Mouse (Mus musculus) heart, embryonic 13.5 days (tissue): Measurements from ENCODE around the gene Zic2. TPM values are rescaled to one million over a fixed set of nuclear protein-coding genes. Genes with fewer than 3 reads are reported as not detected.

ENCODE experiments used
- ATAC-seq: fragments of 200-750 bp; cut with Nextera tagmentation; 2 replicates; pipeline ENCODE4 v1.8.0; 2017; ENCODE audit warnings: moderate TSS enrichment; ENCODE audit not compliant: insufficient number of reproducible peaks, low FRiP score, low TSS enrichment; ENCODE audit errors: extremely low read depth
- H3K27ac ChIP-seq: fragments of 300-500 bp; sonication (generic); replicated peaks from 2 replicates; pipeline ENCODE4 v1.5.1; 2015; ENCODE audit warnings: moderate library complexity, mild to moderate bottlenecking, inconsistent platforms
- H3K27me3 ChIP-seq: fragments of 300-500 bp; sonication (generic); replicated peaks from 2 replicates; pipeline ENCODE4 v1.6.1; 2015; ENCODE audit warnings: mild to moderate bottlenecking, inconsistent platforms
- H3K36me3 ChIP-seq: fragments of 300-500 bp; sonication (generic); 2 replicates; pipeline ENCODE4 v1.6.1; 2015; ENCODE audit warnings: mild to moderate bottlenecking, inconsistent platforms
- H3K4me1 ChIP-seq: fragments of 300-500 bp; sonication (generic); 2 replicates; pipeline ENCODE4 v1.6.1; 2015; ENCODE audit warnings: inconsistent platforms
- H3K4me2 ChIP-seq: fragments of 300-500 bp; sonication (generic); 2 replicates; pipeline ENCODE4 v1.6.1; 2015; ENCODE audit warnings: inconsistent platforms, mild to moderate bottlenecking, moderate library complexity
- H3K4me3 ChIP-seq: fragments of 300-500 bp; sonication (generic); 2 replicates; pipeline ENCODE4 v1.5.1; 2015; ENCODE audit warnings: moderate library complexity, mild to moderate bottlenecking, inconsistent platforms
- H3K9ac ChIP-seq: fragments of 300-500 bp; sonication (generic); 2 replicates; pipeline ENCODE4 v1.6.1; 2015; ENCODE audit warnings: inconsistent platforms, mild to moderate bottlenecking, moderate library complexity
- H3K9me3 ChIP-seq: fragments of 300-500 bp; sonication (generic); 2 replicates; pipeline ENCODE4 v1.6.1; 2016; ENCODE audit warnings: inconsistent platforms
- WGBS: fragments of 180-500 bp; shearing (Covaris S2); methylation state at CpG from one replicate; pipeline ENCODE4 v1.1.7; 2015; ENCODE audit warnings: mixed read lengths; 5-methylcytosine and 5-hydroxymethylcytosine counted together
- polyA plus RNA-seq: library from polyadenylated mRNA; unstranded; fragments of >200 nt; fragmentation: Nextera tagmentation; extraction: Ambion mirVana; gene quantifications from 2 replicates; pipeline ENCODE4 v1.2.1, GENCODE M21; 2015

The Zic2 gene
- polyA plus RNA-seq, 1 experiment from 2014 or later, result not detected

DNA sequence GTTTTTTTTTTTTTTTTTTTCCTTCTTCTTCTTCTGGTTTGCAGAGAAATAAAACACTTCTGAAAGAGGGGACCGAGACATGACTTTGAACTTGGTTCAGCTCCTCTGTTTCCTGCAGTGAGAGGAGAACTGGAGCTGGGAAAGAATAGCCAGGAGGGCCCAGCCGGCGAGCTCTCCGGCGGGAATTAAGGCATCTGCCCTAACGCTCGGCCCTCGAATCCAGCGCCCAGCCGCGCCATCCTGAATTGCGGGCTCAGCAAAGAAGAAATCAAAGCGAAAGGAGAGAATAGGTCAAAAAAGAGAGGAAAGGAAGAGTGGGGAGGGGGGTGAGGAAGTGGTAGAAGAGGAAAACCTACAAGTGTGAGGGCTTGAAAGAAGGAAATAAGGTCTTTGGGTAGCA, 3.1 kb upstream of the Zic2 start:
- H3K4me3 ChIP-seq, result no peak overlapping the region
- no peaks in the 10 kb centered on the region for H3K36me3 ChIP-seq
- peaks cover 31% of the 10 kb centered on the region for H3K4me1 ChIP-seq
- ATAC-seq, result no peak
- no peak overlapping the region for H3K4me2 ChIP-seq
- WGBS, result under 1% methylated on average over 13 of the region's 13 CpGs
- H3K9me3 ChIP-seq, result no peaks in the 10 kb centered on the region
- H3K9ac ChIP-seq, result no peak overlapping the region
- H3K27ac ChIP-seq, result no peak overlapping the region
- peaks cover 100% of the 10 kb centered on the region for H3K27me3 ChIP-seq

DNA sequence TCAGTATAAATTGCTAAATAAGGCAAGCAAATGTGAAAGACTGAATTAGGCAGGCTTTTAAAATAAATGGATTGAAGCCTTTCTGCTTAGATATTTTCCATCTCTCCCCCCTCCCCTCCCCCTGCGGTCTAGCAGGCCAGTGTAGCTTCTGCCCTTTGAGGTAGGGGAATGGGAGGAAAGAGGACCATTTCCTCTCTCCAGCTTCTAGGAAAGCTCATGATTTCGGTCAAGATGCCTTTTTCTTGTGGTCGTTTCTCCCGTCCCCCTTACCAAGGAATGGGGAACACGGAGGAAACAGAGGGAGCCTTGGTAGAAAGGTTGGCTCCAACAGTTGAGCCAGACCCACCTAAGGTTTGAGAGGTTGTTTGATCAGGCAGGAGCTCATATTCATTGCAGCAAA, 2.6 kb upstream of the Zic2 start:
- no peaks in the 10 kb centered on the region for H3K36me3 ChIP-seq
- H3K4me2 ChIP-seq, result no peak overlapping the region
- no peak overlapping the region for H3K27ac ChIP-seq
- peaks cover 100% of the 10 kb centered on the region for H3K27me3 ChIP-seq
- no peaks in the 10 kb centered on the region for H3K9me3 ChIP-seq
- H3K9ac ChIP-seq, result no peak overlapping the region
- no peak for ATAC-seq
- peaks cover 31% of the 10 kb centered on the region for H3K4me1 ChIP-seq
- WGBS, result 2% methylated on average over 5 of the region's 5 CpGs
- no peak overlapping the region for H3K4me3 ChIP-seq

DNA sequence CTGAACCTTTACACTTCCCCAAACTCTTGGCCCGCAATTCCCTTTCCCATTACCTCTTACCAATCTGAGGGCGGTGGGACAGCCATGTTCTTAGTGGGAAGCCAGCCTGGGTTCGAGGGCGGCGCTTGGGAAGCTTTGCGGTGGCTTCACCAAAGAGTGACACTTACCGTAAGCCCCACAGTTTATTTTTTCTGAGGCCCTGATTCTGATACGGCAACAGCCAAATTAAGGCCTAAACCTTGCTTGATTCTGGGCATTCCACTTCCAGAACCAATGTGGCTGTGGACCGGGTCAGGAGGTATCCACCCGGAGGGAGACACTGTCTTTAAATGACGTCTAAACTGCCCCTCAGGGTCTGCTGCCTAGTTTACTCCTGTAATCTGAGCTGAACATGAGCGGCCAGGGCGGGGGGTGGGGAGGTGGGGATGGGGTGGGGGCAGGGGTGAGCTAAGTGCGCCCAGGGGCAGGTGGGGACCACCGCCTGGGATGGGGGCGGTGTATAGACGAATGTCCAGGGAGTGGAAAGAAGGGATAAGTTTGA, 2.0 kb upstream of the Zic2 start:
- no peak overlapping the region for H3K4me2 ChIP-seq
- no peak overlapping the region for H3K9ac ChIP-seq

DNA sequence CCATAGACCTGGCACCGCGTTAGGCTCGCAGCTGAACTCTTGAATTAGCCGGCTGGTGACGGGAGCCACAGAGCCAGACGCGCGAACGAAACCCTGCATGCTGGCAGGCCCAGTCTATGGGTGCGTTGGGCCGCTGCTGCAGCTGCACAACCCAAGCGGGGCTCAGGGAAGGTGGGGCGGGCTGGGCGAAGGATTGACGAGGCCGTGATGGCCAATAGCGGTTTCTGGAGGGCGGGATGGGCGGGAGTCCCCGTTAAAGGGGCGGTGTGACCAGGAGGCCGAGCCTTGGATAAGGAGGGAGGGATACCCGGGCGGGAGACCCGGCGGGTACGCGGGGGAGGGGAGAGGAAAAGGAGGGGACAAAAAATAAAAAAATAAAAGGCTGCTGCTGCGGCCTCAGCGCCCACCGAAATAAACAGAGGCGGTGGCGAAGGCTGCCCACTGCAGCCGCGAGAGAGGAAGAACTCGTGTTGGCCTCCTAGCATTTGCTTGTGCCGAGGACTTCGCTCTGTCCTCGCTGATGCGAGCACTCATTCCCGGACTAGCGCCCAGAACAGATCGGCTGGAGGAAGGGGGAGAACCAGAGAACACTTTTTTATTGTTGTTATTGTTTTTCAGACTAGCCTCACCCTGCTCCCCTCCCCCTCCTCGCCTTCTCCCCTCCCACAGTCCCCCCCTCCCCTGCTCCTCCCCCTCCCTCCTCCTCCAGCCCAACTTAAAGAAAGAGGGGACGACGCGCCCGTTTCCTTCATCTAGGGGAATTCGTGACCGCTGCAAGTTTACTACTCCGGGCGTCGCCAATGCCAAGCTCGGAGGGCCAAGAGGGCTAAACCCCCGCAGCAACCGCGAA, 969 bp upstream of the Zic2 start:
- Histone ChIP-seq H3K27ac (no peak overlapping the region), H3K36me3 (no peaks in the 10 kb centered on the region), H3K4me1 (peaks cover 35% of the 10 kb centered on the region), H3K4me2 (peak overlapping the region; percentile 79), H3K9ac (no peak overlapping the region), H3K9me3 (no peaks in the 10 kb centered on the region), H3K4me3 (peak overlapping the region; percentile 56), H3K27me3 (peaks cover 98% of the 10 kb centered on the region)
- 1% methylated on average over 54 of the region's 57 CpGs for WGBS
- no peak for ATAC-seq

More for the DNA sequence above, 2.0 kb upstream of the Zic2 start:
- WGBS, result 2% methylated on average over 17 of the region's 17 CpGs
- peak overlapping the region; percentile 56; the same call in 1 of the 2 replicates for H3K4me3 ChIP-seq
- peaks cover 100% of the 10 kb centered on the region for H3K27me3 ChIP-seq
- no peak for ATAC-seq
- H3K36me3 ChIP-seq, result no peaks in the 10 kb centered on the region
- H3K4me1 ChIP-seq, result peaks cover 31% of the 10 kb centered on the region
- H3K9me3 ChIP-seq, result no peaks in the 10 kb centered on the region
- H3K27ac ChIP-seq, result no peak overlapping the region

DNA sequence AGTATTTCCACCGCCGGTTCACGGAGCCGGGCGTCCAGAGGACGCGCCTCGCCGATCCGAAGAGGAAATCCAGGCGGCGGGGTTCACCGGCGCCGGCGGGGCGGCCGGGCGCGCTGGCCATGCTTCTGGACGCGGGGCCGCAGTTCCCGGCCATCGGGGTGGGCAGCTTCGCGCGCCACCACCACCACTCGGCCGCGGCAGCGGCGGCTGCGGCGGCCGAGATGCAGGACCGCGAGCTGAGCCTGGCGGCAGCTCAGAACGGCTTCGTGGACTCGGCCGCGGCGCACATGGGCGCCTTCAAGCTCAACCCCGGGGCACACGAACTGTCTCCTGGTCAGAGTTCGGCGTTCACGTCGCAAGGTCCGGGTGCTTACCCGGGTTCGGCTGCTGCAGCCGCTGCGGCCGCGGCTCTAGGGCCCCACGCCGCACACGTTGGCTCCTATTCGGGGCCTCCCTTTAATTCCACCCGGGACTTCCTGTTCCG, 364 bp downstream of the Zic2 start:
- WGBS, result under 1% methylated on average over 63 of the region's 65 CpGs
- no peaks in the 10 kb centered on the region for H3K9me3 ChIP-seq
- ATAC-seq, result no peak
- H3K9ac ChIP-seq, result peak overlapping the region; percentile 17; the same call in 1 of the 2 replicates
- H3K4me3 ChIP-seq, result peak overlapping the region; percentile 56
- peaks cover 35% of the 10 kb centered on the region for H3K4me1 ChIP-seq
- peaks cover 98% of the 10 kb centered on the region for H3K27me3 ChIP-seq
- no peaks in the 10 kb centered on the region for H3K36me3 ChIP-seq
- H3K4me2 ChIP-seq, result peak overlapping the region; percentile 79
- no peak overlapping the region for H3K27ac ChIP-seq

DNA sequence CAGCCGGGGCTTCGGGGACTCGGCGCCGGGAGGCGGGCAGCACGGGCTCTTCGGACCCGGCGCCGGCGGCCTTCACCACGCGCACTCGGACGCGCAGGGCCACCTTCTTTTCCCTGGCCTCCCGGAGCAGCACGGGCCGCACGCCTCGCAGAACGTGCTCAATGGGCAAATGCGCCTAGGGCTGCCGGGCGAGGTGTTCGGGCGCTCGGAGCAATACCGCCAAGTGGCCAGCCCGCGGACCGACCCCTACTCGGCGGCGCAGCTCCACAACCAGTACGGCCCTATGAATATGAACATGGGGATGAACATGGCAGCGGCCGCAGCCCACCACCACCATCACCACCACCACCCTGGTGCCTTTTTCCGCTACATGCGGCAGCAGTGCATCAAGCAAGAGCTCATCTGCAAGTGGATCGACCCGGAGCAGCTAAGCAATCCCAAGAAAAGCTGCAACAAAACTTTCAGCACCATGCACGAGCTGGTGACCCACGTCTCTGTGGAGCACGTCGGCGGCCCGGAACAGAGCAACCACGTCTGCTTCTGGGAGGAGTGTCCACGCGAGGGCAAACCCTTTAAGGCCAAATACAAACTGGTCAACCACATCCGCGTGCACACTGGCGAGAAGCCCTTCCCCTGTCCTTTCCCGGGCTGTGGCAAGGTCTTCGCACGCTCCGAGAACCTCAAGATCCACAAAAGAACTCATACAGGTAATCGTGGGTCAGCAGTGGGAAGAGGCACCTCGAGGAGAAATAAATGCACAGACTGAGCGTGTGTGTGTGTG, 996 bp downstream of the Zic2 start:
- Histone ChIP-seq H3K27ac (no peak overlapping the region), H3K9me3 (no peaks in the 10 kb centered on the region), H3K4me1 (peaks cover 35% of the 10 kb centered on the region), H3K27me3 (peaks cover 98% of the 10 kb centered on the region), H3K9ac (no peak overlapping the region), H3K36me3 (no peaks in the 10 kb centered on the region), H3K4me3 (peak overlapping the region; percentile 56), H3K4me2 (peak overlapping the region; percentile 79)
- no peak for ATAC-seq
- under 1% methylated on average over 62 of the region's 62 CpGs for WGBS

DNA sequence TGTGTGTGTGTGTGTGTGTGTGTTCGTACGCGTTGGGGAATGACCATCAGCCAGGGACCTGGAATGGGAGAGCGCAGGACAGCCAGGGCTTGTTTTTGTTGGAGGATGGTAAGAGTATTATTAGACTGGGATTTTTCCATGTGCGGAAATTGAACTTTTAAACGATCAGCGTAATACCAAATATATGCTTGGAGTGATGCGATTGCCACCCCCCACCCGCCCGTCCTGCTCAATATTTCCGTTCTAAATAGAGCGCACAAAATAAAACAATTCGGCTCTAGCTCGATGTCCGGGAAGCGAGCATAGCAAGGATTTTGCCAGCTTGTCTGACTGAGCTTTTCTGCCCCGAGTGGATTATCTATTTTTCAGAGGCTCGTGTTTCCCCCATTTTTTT, 1.6 kb downstream of the Zic2 start:
- H3K4me1 ChIP-seq, result peaks cover 35% of the 10 kb centered on the region
- peaks cover 98% of the 10 kb centered on the region for H3K27me3 ChIP-seq
- ATAC-seq, result no peak
- H3K36me3 ChIP-seq, result no peaks in the 10 kb centered on the region
- H3K27ac ChIP-seq, result no peak overlapping the region
- H3K4me2 ChIP-seq, result no peak overlapping the region
- H3K9ac ChIP-seq, result no peak overlapping the region
- WGBS, result 1% methylated on average over 18 of the region's 18 CpGs
- no peak overlapping the region for H3K4me3 ChIP-seq
- H3K9me3 ChIP-seq, result no peaks in the 10 kb centered on the region

DNA sequence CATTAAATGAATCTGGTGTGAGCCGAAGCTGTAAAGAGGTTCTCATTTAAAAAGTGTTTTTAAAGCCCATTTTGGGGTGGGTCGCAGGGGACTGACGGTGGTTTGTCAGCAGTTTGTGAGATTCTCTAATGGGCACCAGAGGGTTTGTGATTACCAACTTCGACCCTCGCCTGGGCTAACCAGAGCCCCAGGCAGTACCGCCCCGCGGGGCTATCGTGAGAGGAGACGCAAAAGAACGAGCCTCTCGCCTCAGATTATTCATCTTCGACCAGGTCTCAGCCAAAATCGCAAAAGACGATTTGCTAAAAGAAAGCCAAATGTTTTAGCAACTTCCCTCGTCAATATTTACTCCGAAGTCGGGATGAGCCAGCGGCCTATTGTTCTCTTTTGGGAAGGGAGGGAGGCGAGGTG, 2.0 kb downstream of the Zic2 start:
- WGBS, result 2% methylated on average over 20 of the region's 20 CpGs
- H3K4me2 ChIP-seq, result no peak overlapping the region
- no peak for ATAC-seq
- peaks cover 33% of the 10 kb centered on the region for H3K4me1 ChIP-seq
- H3K9me3 ChIP-seq, result no peaks in the 10 kb centered on the region
- no peak overlapping the region for H3K9ac ChIP-seq
- H3K27me3 ChIP-seq, result peaks cover 98% of the 10 kb centered on the region
- no peaks in the 10 kb centered on the region for H3K36me3 ChIP-seq
- H3K4me3 ChIP-seq, result no peak overlapping the region
- no peak overlapping the region for H3K27ac ChIP-seq

DNA sequence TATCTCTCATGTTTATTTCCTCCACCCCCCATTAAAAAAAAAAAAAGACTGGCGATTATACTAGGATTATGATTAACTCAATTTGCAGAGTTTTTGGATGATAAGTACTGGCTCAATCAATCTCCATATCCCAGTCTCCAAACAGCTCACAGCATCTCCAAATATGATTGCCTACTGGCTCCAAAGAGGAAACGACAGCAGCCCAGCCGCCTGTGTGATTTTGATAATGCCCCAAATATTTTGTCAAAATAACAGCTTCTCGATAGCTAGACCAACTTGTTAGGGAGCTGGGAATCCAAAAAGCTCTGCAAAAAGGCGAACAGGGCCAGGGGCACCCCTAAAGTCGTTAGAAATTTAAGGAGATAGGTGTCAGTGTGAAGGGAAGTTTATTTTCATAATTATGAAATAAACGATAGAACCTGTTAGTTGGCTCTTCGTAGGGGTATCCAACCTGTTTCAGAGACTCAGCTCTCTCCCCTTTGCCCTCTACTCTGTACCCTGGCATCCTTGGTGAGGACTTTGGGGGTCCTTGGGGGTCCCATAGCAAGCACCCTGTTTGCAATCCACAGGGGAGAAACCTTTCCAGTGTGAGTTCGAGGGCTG, 2.8 kb downstream of the Zic2 start:
- Histone ChIP-seq H3K27me3 (peaks cover 98% of the 10 kb centered on the region), H3K36me3 (no peaks in the 10 kb centered on the region), H3K4me2 (no peak overlapping the region), H3K27ac (no peak overlapping the region), H3K4me1 (peaks cover 33% of the 10 kb centered on the region), H3K9ac (no peak overlapping the region), H3K4me3 (no peak overlapping the region), H3K9me3 (no peaks in the 10 kb centered on the region)
- WGBS, result 1% methylated on average over 9 of the region's 9 CpGs
- no peak for ATAC-seq

DNA sequence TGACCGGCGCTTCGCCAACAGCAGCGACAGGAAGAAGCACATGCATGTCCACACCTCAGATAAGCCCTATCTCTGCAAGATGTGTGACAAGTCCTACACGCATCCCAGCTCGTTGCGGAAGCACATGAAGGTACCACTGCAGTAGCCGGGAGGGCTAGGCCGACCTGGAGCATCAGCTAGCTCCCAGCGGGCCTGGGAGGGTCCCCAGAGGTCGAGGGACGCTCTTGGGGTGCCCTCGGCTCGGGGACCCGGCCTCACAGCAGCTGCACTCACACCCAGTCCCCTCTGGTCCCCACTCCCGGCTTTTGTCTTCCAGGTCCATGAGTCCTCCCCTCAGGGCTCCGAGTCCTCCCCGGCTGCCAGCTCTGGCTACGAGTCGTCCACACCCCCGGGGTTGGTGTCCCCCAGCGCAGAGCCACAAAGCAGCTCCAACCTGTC, 3.4 kb downstream of the Zic2 start:
- peak overlapping the region; percentile 24; the same call in 1 of the 2 replicates for H3K4me3 ChIP-seq
- peaks cover 98% of the 10 kb centered on the region for H3K27me3 ChIP-seq
- no peak for ATAC-seq
- H3K4me2 ChIP-seq, result no peak overlapping the region
- under 1% methylated on average over 22 of the region's 22 CpGs for WGBS
- H3K9ac ChIP-seq, result no peak overlapping the region
- H3K27ac ChIP-seq, result no peak overlapping the region
- H3K36me3 ChIP-seq, result no peaks in the 10 kb centered on the region
- H3K4me1 ChIP-seq, result peaks cover 33% of the 10 kb centered on the region
- no peaks in the 10 kb centered on the region for H3K9me3 ChIP-seq
